Mouse (Mus musculus) left cerebral cortex, adult 2 months (tissue): ENCODE data around the gene Prr14. TPM values are rescaled to one million over a fixed set of nuclear protein-coding genes. Genes with fewer than 3 reads are reported as not detected.
"Not testable (repeated sequence)": the region's sequence is repeated elsewhere in the genome, so short reads cannot be mapped to it uniquely, and the experiment has no call there.

Experiments used
- DNase-seq, 2 experiments: peaks; one replicate each; pipeline ENCODE4 v3.0.0; 2021 to 2022; ENCODE audit warnings: low spot score in 2 of 2, mixed read lengths in 1 of 2; ENCODE audit errors: extremely low spot score in 1 of 2
- H3K27ac ChIP-seq: fragments of 200-600 bp; 2 replicates; pipeline ENCODE4 v1.8.1; 2022
- H3K4me3 ChIP-seq: fragments of 200-600 bp; 2 replicates; pipeline ENCODE4 v1.8.1; 2022
- CTCF ChIP-seq: fragments of 200-600 bp; IDR thresholded peaks from 2 replicates; pipeline ENCODE4 v1.8.1; 2022; ENCODE audit warnings: antibody characterized with exemption, mild to moderate bottlenecking, moderate library complexity
- intact Hi-C: fragments of 180-260 bp; cut with DNase I; formaldehyde crosslinking; loops from one replicate; pipeline ENCODE4 v1.15.1; 2025
- total RNA-seq, 2 experiments: library from RNA; stranded (reverse); gene quantifications; 2 replicates each; pipeline ENCODE4 v1.2.3; 2021

The Prr14 gene
- total RNA-seq, 2 experiments from 2014 or later, result 28.4 to 33.4 TPM

- TF ChIP-seq CTCF, result peak; percentile 10; the same call in 1 of the 2 replicates
- intact Hi-C loops, result loop anchor here (5.0 kb wide), 1 partner anchor 126 kb away; the partner anchor contains the start of gene Zfp768
- no peak for DNase-seq
- Histone ChIP-seq H3K4me3 (no peak overlapping the region), H3K27ac (no peak overlapping the region)
Observed at GRCm38 (mm10) chr7:127473705-127474104, 14.3 kb downstream of the Prr14 start.

DNA sequence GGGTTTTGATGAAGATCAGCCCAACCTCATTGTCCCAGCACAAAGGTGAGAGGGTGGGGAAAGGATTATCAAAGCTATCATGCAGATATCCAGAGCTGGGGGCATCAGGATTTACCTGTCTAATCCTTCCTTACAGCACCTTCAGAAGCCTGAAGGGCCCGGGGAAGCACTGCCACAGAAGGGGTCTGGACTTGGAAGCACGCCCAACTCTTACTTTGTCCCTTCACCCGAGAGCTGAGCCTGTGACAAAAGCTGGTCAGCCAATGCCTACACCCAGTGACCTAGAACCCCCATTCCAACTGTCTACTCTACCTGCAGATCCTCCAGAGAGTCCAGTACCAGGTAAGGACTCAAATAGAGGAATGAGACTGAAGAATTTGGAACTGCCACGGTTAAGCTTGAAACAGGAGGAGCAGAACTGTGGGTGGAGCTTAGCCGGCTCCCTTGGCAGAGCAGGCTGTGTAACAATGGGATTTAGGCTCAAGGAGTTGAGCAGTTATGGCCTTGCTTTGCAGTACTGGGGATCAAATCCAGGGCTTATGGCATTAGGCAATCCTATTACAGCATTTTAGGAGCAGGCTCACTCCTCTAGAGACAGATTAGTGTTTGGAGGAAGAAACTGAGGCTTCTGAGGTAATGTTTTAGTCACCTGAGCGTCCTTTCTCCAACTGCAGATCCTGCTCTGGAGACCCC lies 15.1 kb downstream of the Prr14 start:
- Histone ChIP-seq H3K27ac (no peak overlapping the region), H3K4me3 (no peak overlapping the region)
- intact Hi-C loops, result loop anchor here (5.0 kb wide), 2 partner anchors 127 to 212 kb away; partner anchors contain the start of genes Dctpp1 and Zfp768
- no peak for DNase-seq
- TF ChIP-seq CTCF, result no peak

- TF ChIP-seq CTCF, result no peak
- Histone ChIP-seq H3K27ac (no peak overlapping the region), H3K4me3 (no peak overlapping the region)
- no peak for DNase-seq
- intact Hi-C loops, result loop anchor here (5.0 kb wide), 1 partner anchor 213 kb away; the partner anchor contains the start of gene Dctpp1
Observed at GRCm38 (mm10) chr7:127475186-127475740, 15.9 kb downstream of the Prr14 start.

- no peak for TF ChIP-seq CTCF
- intact Hi-C loops, result loop anchor here (5.0 kb wide), 1 partner anchor 214 kb away; the partner anchor contains the start of gene Dctpp1
- Histone ChIP-seq H3K4me3 (no peak overlapping the region), H3K27ac (no peak overlapping the region)
- DNase-seq, result no peak
Observed at GRCm38 (mm10) chr7:127476336-127476735, 16.9 kb downstream of the Prr14 start.

DNA sequence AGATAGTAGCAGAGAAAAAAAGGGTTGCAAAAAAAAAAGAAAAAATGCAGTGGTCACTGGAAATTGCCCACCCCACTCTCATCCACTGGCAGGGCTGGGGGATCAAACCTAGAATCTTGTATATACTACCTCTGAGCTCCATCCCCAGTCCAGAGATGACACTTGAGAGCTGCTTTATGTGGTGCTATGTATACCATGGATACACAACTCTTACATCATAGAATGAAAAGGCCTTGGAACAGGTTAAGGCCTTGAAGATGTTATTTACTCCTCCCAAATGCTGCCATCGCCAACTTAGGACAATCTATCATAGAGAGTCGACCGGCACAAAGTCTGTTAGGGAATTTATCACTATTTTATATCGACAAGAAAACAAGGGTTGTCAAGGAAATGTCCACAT lies 17.4 kb downstream of the Prr14 start:
- peak overlapping the region; percentile 100 for H3K27ac ChIP-seq
- intact Hi-C loops, result loop anchor here (5.0 kb wide), 1 partner anchor 215 kb away; the partner anchor contains the start of gene Dctpp1

GRCm38 (mm10) chr7:127477687-127478634 lies 18.6 kb downstream of the Prr14 start:
- TF ChIP-seq CTCF, result no peak; the same call in 1 of the 2 replicates
- peak overlapping the region; percentile 100 for H3K27ac ChIP-seq
- peak overlapping the region; percentile 86 for H3K4me3 ChIP-seq
- DNase-seq, result peak; percentile 97 to 99
- intact Hi-C loops, result loop anchor here (1.0 to 5.0 kb wide), 2 partner anchors 33 to 216 kb away; partner anchors contain the start of genes Dctpp1 and Srcap

More for the DNA sequence above, 17.4 kb downstream of the Prr14 start:
- H3K4me3 ChIP-seq, result peak overlapping the region; percentile 86
- no peak for TF ChIP-seq CTCF
- no peak for DNase-seq

- H3K4me3 ChIP-seq, result peak within 1 kb of the TSS; percentile 86
- DNase-seq, result peak; percentile 89 to 91
- H3K27ac ChIP-seq, result peak within 1 kb of the TSS; percentile 100
- TF ChIP-seq CTCF, result no peak; the same call in 1 of the 2 replicates
- intact Hi-C loops, result loop anchor here (1.0 to 5.0 kb wide), 2 partner anchors 33 to 216 kb away; partner anchors contain the start of genes Dctpp1 and Srcap
Observed at GRCm38 (mm10) chr7:127478635-127479317, 19.4 kb downstream of the Prr14 start, which contains the start of gene Fbrs. TSS of gene Fbrs (plus strand) at chr7:127479199.

DNA sequence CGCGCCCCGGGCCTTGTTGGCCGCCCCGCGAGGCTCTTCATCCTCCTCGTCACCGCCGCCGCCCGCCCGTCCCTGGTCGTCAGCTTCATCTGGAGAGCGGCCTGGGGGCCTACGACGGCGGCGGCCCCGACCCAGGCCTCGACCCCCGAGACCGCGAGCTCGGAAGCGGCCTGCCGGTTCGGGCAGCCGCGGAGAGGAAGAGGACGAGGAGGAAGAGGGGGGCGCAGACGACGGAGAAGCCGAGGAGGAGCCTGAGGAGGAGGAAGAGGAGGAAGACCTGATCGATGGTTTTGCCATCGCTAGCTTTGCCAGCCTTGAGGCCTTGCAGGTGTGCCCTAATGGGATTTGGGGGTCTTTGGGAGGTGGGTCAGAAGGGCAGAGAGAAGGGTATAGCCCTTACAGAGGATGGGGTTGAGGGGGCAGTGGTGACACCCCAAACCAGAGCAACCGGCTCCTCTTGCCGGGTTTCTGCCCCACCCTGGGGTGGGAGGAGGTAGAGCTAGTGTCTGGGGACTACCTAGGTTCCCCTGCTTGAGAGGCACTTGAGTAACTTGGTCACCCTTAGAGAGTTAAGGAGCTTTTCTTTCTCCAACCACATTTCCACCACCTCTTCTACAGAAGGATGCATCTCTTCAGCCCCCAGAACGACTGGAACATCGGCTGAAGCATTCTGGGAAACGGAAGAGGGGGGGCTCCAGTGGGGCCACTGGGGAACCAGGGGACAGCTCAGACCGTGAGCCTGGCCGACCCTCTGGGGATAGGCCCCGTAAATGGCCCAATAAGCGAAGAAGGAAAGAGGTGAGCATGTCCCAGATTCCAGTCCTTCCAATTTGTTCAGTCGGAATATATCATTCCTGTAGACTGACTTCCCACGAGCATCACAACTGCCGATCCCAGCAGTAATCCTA lies 20.2 kb downstream of the Prr14 start:
- Histone ChIP-seq H3K27ac (peak overlapping the region; percentile 100), H3K4me3 (peak overlapping the region; percentile 86)
- intact Hi-C loops, result loop anchor here (5.0 kb wide), 1 partner anchor 217 kb away; the partner anchor contains the start of gene Dctpp1
- no peak for DNase-seq
- no peak for TF ChIP-seq CTCF

GRCm38 (mm10) chr7:127480321-127480720 lies 20.9 kb downstream of the Prr14 start:
- Histone ChIP-seq H3K27ac (peak overlapping the region; percentile 100; the same call in 1 of the 2 replicates), H3K4me3 (peak overlapping the region; percentile 86)
- TF ChIP-seq CTCF, result no peak
- no peak for DNase-seq
- intact Hi-C loops, result no loop called here

DNA sequence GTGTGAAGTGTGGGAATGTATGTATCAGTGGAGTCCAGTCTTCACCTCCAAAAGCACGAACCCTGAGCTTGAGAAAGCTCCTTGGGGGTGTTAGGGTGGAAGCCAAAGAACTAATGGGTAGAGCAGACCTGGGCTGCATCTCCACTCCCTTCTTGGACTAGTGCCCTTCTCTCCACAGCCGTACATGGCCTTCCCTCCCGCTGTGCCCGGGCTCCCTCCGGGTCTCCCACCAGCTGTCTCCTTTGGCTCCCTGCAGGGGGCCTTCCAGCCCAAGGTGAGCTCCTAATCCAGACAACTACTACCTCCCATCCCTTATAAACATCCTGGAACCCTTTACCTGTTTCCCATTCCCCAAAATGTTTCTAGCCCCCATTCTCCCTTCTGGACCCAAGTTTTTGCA lies 26.0 kb downstream of the Prr14 start:
- Histone ChIP-seq H3K4me3 (no peak overlapping the region), H3K27ac (no peak overlapping the region)
- DNase-seq, result no peak
- TF ChIP-seq CTCF, result no peak
- intact Hi-C loops, result no loop called here

DNA sequence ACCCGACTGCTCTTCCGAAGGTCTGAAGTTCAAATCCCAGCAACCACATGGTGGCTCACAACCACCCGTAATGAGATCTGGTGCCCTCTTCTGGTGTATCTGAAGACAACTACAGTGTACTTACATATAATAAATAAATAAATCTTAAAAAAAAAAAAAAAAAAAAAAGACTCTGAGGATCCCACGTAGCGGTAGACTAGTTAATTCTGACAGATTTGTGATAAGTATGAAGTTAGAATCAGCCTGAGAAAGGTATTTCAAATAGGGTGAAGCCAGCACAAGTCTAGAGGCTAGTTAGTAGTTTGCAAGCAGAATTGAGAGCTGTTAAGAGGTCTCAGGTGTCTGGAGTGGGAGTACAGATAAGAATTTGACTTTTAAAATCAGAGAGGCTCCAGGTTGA lies 29.0 kb downstream of the Prr14 start:
- H3K4me3 ChIP-seq, intact Hi-C loops: not testable (repeated sequence)

More for the DNA sequence above, 29.0 kb downstream of the Prr14 start:
- not testable (repeated sequence) for DNase-seq, H3K27ac ChIP-seq
